Mouse (Mus musculus): ENCODE data around the gene Bhlhb9.

Gene Bhlhb9

DNA sequence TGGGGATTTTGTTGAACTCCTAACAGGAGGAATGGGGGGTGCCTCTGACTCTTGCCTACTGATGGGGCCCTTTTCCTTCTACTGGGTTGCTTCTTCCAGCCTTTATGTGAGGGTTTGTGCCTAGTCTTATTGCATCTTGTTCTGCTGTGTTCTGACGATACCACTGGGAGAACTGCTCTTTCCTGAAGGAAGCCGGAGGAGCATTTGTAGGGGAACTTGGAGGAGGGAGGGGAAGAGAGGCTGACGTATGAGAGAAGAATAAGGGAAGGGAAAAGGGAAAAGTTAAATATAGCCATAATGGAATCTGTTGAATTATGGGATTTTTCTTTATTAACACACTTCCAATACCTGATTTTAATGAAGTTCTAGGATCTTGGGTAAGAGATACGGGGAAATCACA lies 119.2 kb downstream of the Bhlhb9 start:
- DNase-seq (ENCODE audit: low spot score): no peak

DNA sequence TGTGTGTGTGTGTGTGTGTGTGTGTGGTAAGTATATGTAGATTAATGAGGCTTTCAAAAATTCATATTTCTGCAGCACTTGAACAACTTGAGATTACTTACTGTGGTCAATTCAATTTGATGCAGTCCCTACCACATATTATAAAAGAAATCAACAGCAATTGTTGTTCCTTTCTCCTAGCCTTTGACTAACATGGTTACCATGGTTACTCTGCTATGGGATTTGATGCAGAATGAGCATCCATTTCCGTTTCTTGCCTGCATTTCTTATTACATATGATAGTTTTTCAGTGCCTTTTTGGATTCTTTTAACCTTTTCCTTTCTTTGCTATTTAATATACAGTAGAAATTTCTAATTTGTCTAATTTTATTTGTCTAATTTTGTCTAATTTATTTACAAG lies 119.7 kb downstream of the Bhlhb9 start:
- DNase-seq (ENCODE audit: low spot score): no peak

DNA sequence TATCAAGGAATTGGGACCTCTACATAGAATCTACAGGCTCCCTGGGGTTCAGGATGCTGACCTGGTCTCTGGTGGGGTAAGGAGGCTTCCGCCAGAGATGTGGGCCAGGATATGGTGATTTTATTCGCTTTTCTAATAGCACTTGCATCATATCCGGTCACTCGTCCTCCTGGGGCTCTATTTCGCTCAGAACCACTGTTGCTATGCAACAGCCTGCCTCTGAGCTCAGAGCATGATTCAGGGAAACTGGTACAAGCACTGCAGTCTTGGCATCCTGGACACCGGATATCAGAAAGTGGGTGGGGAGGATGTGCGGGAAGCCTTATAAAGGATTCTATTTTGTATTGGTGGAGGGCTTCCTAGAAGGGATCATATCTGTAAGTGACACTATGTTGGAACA lies 124.8 kb downstream of the Bhlhb9 start:
- no peak for DNase-seq (ENCODE audit: low spot score)

DNA sequence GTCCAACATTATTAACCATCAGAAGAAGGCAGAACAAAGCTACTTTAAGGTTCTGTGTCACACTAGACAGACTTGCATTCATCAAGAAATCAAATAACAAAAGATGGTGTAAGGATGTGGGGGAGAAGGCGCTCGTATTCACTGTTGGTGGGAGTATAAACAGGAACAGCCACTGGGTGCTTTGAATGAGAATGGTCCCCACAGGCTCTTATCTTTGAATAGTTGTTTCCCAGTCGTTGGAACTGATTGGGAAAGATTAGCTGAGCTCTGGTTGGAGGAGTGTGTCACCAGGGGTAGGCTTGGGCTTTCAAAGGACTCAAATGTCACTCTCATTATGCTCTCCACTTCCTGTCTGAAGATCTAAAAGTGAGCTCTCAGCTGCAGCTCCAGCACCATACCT lies 128.5 kb downstream of the Bhlhb9 start:
- DNase-seq (ENCODE audit: low spot score): no peak

DNA sequence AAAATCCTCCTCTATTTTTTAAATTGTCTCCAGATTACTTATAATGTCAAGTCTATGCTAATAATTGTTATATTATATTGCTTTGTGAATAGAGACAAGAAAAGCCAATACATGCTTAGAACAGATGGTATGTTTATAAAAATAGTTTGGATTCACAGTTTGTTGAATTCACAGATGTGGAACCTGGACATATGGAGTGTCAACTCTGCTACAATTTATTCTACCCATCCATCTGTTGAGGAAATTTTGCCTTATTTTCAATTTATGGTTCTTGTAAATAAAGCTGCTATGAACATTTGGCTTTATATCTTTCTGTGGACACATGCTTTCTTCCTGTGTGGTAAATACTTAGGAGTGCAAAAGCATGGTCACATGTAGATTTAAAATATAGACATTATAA lies 131.2 kb downstream of the Bhlhb9 start:
- no peak for DNase-seq (ENCODE audit: low spot score)

DNA sequence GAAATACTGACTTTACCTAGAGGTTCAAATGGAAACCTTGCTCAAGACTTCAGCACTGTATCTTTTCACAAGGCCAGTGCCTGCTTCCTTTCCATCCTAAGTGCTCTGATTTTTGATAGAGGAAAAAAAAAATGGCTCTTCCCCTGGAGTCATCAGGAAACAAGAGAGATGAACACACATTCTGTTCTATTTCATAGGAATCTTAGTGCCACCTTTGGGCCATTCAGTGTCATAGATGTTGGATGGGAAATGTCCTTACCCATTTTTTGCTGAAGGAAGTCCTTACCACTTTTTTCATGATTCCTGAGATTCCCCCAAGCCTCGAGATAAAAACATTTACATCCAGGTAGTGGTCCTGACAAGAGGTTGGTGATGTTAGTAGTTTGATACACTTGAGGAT lies 139.1 kb downstream of the Bhlhb9 start:
- DNase-seq (ENCODE audit: low spot score): no peak

All from ovary, postnatal 10 days (tissue).